Mouse (Mus musculus) spleen, adult 2 months (tissue): ENCODE results near the gene Tmco4.

Source experiments
- CTCF ChIP-seq: fragments of 200-500 bp; IDR thresholded peaks from 2 replicates; pipeline ENCODE4 v1.5.1; 2011; ENCODE audit warnings: mild to moderate bottlenecking, inconsistent platforms; ENCODE audit not compliant: insufficient read depth, insufficient read length, insufficient replicate concordance; ENCODE audit errors: extremely low read depth
- POLR2A ChIP-seq: fragments of 200-500 bp; IDR thresholded peaks from 2 replicates; pipeline ENCODE4 v1.6.1; 2011; ENCODE audit warnings: low read depth, low read length, inconsistent platforms

DNA sequence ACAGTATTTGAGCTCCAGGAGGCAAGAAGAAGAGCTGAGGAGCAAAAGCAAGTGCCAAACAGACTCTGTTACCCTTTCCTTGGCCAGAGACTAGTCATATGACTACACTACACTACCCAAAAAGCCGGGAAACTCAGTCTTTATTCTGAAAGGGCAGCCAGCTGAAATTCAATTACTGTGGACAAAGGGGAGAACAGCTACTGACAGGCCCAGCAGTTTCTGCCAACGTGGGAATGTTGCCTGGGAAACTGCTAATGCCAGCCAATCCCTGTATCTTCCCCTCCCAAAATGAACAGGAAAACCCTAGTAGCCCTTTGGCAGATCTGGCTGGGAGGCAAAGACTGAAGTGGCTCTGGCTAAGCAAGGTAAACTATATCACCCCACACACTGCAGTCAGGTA is 51.7 kb downstream of the Tmco4 start:
- TF ChIP-seq CTCF, result no peak
- no peak for TF ChIP-seq POLR2A
